Comparison of ENCODE assay signal across 26 mouse cellular contexts in genomic region chr8:116078849-116079407, GRCm38 (mm10).
DNase-seq lines count a peak whose midpoint lies in the region; ATAC-seq and TF ChIP-seq lines count a peak whose summit lies in the region.
"Had no signal": no experiment of that assay in that cellular context is flagged by ENCODE, and none has a peak within 500 bp of the region (broad histone marks: within the 10 kb centered on the region; RNA-seq: fewer than 3 reads in every experiment).

No protein-coding gene starts in this region.

- DNase-seq in lung, adult 18-20 months: no peak
- DNase-seq in NIH3T3 (ENCODE audit: low read depth): peak; percentile 80
- no peak for DNase-seq in right cerebral cortex, adult 2 months (ENCODE audit: low spot score in 2 of 2)
- DNase-seq in right cerebral cortex, postnatal 4 days: no peak
- no peak for DNase-seq in layer of hippocampus, postnatal 36 days
- DNase-seq: adrenal gland, postnatal 14 days; B cell, adult 2 months; cerebellum, adult 11-12 months; cerebellum, postnatal 25 days; embryo, embryonic 11 days; gastrocnemius, postnatal 14 days; heart, adult 2 months; kidney, adult 2 months; kidney, postnatal 10 days; right cerebral cortex, postnatal 14 days; thymus, postnatal 14 days had no signal

- peak overlapping the region; percentile 32; the same call in 1 of the 2 replicates for H3K27ac ChIP-seq in lung, embryonic 15.5 days
- peak overlapping the region; percentile 78 for H3K27ac ChIP-seq in embryonic fibroblast, embryonic 13.5 days (ENCODE audit: insufficient read depth, low read length)
- H3K27ac ChIP-seq in stomach, embryonic 16.5 days (ENCODE audit: low read length): peak overlapping the region; percentile 73
- H3K27ac ChIP-seq: forebrain, embryonic 15.5 days; heart, adult 2 months; heart, embryonic 15.5 days; limb, embryonic 15.5 days; liver, embryonic 15.5 days; midbrain, embryonic 12.5 days; neural tube, embryonic 13.5 days had no signal

- no peak for TF ChIP-seq POLR2A in embryonic fibroblast, embryonic 13.5 days (IDR thresholded peaks at IDR 0.05; ENCODE audit: low read depth, low read length)

- H3K4me3 ChIP-seq in lung, embryonic 15.5 days: no peak overlapping the region
- H3K4me3 ChIP-seq in embryonic fibroblast, embryonic 13.5 days (ENCODE audit: insufficient read depth, low read length): no peak overlapping the region
- H3K4me3 ChIP-seq in stomach, embryonic 16.5 days (replicated peaks; ENCODE audit: low read length): no peak overlapping the region
- H3K4me3 ChIP-seq: forebrain, embryonic 15.5 days; heart, adult 2 months; heart, embryonic 15.5 days; limb, embryonic 15.5 days; liver, embryonic 15.5 days; midbrain, embryonic 12.5 days; neural tube, embryonic 13.5 days had no signal

- no peak for TF ChIP-seq CTCF in embryonic fibroblast, embryonic 13.5 days (IDR thresholded peaks at IDR 0.05; ENCODE audit: borderline replicate concordance, insufficient read depth, low read length)

- ATAC-seq in lung, embryonic 15.5 days (ENCODE audit: borderline replicate concordance, extremely low read depth, low FRiP score, low TSS enrichment): peak; percentile 85; the same call in 1 of the 2 replicates
- peak; percentile 62; the same call in 1 of the 2 replicates for ATAC-seq in stomach, embryonic 16.5 days (ENCODE audit: insufficient read depth, low FRiP score)
- ATAC-seq: forebrain, embryonic 15.5 days; hindbrain, embryonic 16.5 days had no signal

- H3K9ac ChIP-seq in lung, embryonic 15.5 days: no peak overlapping the region
- H3K9ac ChIP-seq in stomach, embryonic 16.5 days (ENCODE audit: low read length): no peak overlapping the region
- H3K9ac ChIP-seq: forebrain, embryonic 15.5 days; heart, embryonic 15.5 days; limb, embryonic 15.5 days; liver, embryonic 15.5 days; midbrain, embryonic 12.5 days; neural tube, embryonic 13.5 days had no signal

- H3K4me2 ChIP-seq in lung, embryonic 15.5 days: no peak overlapping the region
- no peak overlapping the region for H3K4me2 ChIP-seq in stomach, embryonic 16.5 days (ENCODE audit: low read depth, low read length)
- H3K4me2 ChIP-seq: forebrain, embryonic 15.5 days; heart, embryonic 15.5 days; limb, embryonic 15.5 days; liver, embryonic 15.5 days; midbrain, embryonic 12.5 days; neural tube, embryonic 13.5 days had no signal

- H3K9me3 ChIP-seq in lung, embryonic 15.5 days: no peaks in the 10 kb centered on the region
- H3K9me3 ChIP-seq in stomach, embryonic 16.5 days (replicated peaks; ENCODE audit: control insufficient read depth, low read length): no peaks in the 10 kb centered on the region
- H3K9me3 ChIP-seq: forebrain, embryonic 15.5 days; heart, embryonic 15.5 days; limb, embryonic 15.5 days; liver, embryonic 15.5 days; midbrain, embryonic 12.5 days; neural tube, embryonic 13.5 days had no signal

- no peaks in the 10 kb centered on the region for H3K27me3 ChIP-seq in lung, embryonic 15.5 days
- H3K27me3 ChIP-seq in stomach, embryonic 16.5 days (ENCODE audit: control insufficient read depth, insufficient read depth, low read length): no peaks in the 10 kb centered on the region
- H3K27me3 ChIP-seq: forebrain, embryonic 15.5 days; heart, embryonic 15.5 days; limb, embryonic 15.5 days; liver, embryonic 15.5 days; neural tube, embryonic 13.5 days had no signal

- H3K4me1 ChIP-seq in lung, embryonic 15.5 days: peaks cover 3% of the 10 kb centered on the region
- H3K4me1 ChIP-seq in embryonic fibroblast, embryonic 13.5 days (ENCODE audit: control insufficient read depth, insufficient read depth, low read length): peaks cover 16% of the 10 kb centered on the region
- peaks cover 6% of the 10 kb centered on the region; the same call in 1 of the 2 replicates for H3K4me1 ChIP-seq in stomach, embryonic 16.5 days (ENCODE audit: control insufficient read depth, insufficient read depth, low read length)
- H3K4me1 ChIP-seq: forebrain, embryonic 15.5 days; heart, embryonic 15.5 days; limb, embryonic 15.5 days; liver, embryonic 15.5 days; midbrain, embryonic 12.5 days; neural tube, embryonic 13.5 days had no signal

- no peaks in the 10 kb centered on the region for H3K36me3 ChIP-seq in lung, embryonic 15.5 days
- no peaks in the 10 kb centered on the region for H3K36me3 ChIP-seq in stomach, embryonic 16.5 days (ENCODE audit: control insufficient read depth, insufficient read depth, low read length)
- H3K36me3 ChIP-seq: forebrain, embryonic 15.5 days; heart, embryonic 15.5 days; limb, embryonic 15.5 days; liver, embryonic 15.5 days; midbrain, embryonic 12.5 days; neural tube, embryonic 13.5 days had no signal

- WGBS in lung, embryonic 15.5 days: 22% methylated on average over 5 of the region's 5 CpGs
- 28% methylated on average over 5 of the region's 5 CpGs for WGBS in stomach, embryonic 16.5 days
